Mouse (Mus musculus): ENCODE results near the gene Fgf9. TPM values are rescaled to one million over a fixed set of nuclear protein-coding genes. Genes with fewer than 3 reads are reported as not detected.

The Fgf9 gene
- polyA plus RNA-seq, 1 experiment from 2014 or later: 23.2 TPM

- H3K4me2 ChIP-seq (ENCODE audit: low read depth, low read length): no peak overlapping the region
- 65% methylated on average over 9 of the region's 9 CpGs for WGBS
Measured at GRCm38 (mm10) chr14:58109601-58110000, 39.3 kb downstream of the Fgf9 start.

GRCm38 (mm10) chr14:58111562-58111961 lies 41.2 kb downstream of the Fgf9 start:
- H3K4me3 ChIP-seq (ENCODE audit: low read depth, low read length): no peak overlapping the region
- H3K27me3 ChIP-seq (ENCODE audit: control insufficient read depth, insufficient read depth, low read length): no peaks in the 10 kb centered on the region
- H3K4me2 ChIP-seq (ENCODE audit: low read depth, low read length): no peak overlapping the region
- ATAC-seq (ENCODE audit: low read depth): no peak
- H3K9ac ChIP-seq (replicated peaks; ENCODE audit: low read depth, low read length): no peak overlapping the region
- H3K4me1 ChIP-seq (ENCODE audit: control insufficient read depth, insufficient read depth, low read length): no peaks in the 10 kb centered on the region
- no peak overlapping the region for H3K27ac ChIP-seq (ENCODE audit: low read depth, low read length)
- WGBS: 90% methylated on average over 10 of the region's 10 CpGs
- no peaks in the 10 kb centered on the region for H3K36me3 ChIP-seq (ENCODE audit: control insufficient read depth, insufficient read depth, low read length)
- H3K9me3 ChIP-seq (ENCODE audit: control insufficient read depth, low read length): no peaks in the 10 kb centered on the region

More at GRCm38 (mm10) chr14:58109601-58110000, 39.3 kb downstream of the Fgf9 start:
- Histone ChIP-seq H3K4me1 (ENCODE audit: control insufficient read depth, insufficient read depth, low read length) (no peaks in the 10 kb centered on the region), H3K27ac (ENCODE audit: low read depth, low read length) (no peak overlapping the region), H3K36me3 (ENCODE audit: control insufficient read depth, insufficient read depth, low read length) (no peaks in the 10 kb centered on the region), H3K4me3 (ENCODE audit: low read depth, low read length) (no peak overlapping the region), H3K27me3 (ENCODE audit: control insufficient read depth, insufficient read depth, low read length) (no peaks in the 10 kb centered on the region), H3K9ac (replicated peaks; ENCODE audit: low read depth, low read length) (no peak overlapping the region), H3K9me3 (ENCODE audit: control insufficient read depth, low read length) (no peaks in the 10 kb centered on the region)
- peak; percentile 63; the same call in 1 of the 2 replicates for ATAC-seq (ENCODE audit: low read depth)

- H3K9ac ChIP-seq (replicated peaks; ENCODE audit: low read depth, low read length): no peak overlapping the region
- 61% methylated on average over 3 of the region's 3 CpGs for WGBS
- H3K4me3 ChIP-seq (ENCODE audit: low read depth, low read length): no peak overlapping the region
- no peak overlapping the region for H3K4me2 ChIP-seq (ENCODE audit: low read depth, low read length)
- H3K36me3 ChIP-seq (ENCODE audit: control insufficient read depth, insufficient read depth, low read length): no peaks in the 10 kb centered on the region
- H3K9me3 ChIP-seq (ENCODE audit: control insufficient read depth, low read length): no peaks in the 10 kb centered on the region
- ATAC-seq (ENCODE audit: low read depth): peak; percentile 31; the same call in 1 of the 2 replicates
- H3K27ac ChIP-seq (ENCODE audit: low read depth, low read length): no peak overlapping the region
- H3K27me3 ChIP-seq (ENCODE audit: control insufficient read depth, insufficient read depth, low read length): no peaks in the 10 kb centered on the region
- no peaks in the 10 kb centered on the region for H3K4me1 ChIP-seq (ENCODE audit: control insufficient read depth, insufficient read depth, low read length)
Measured at GRCm38 (mm10) chr14:58112341-58112740, 42.0 kb downstream of the Fgf9 start.

GRCm38 (mm10) chr14:58113180-58113579 lies 42.8 kb downstream of the Fgf9 start:
- Histone ChIP-seq H3K27ac (ENCODE audit: low read depth, low read length) (no peak overlapping the region), H3K9ac (replicated peaks; ENCODE audit: low read depth, low read length) (no peak overlapping the region), H3K4me1 (ENCODE audit: control insufficient read depth, insufficient read depth, low read length) (no peaks in the 10 kb centered on the region), H3K9me3 (ENCODE audit: control insufficient read depth, low read length) (no peaks in the 10 kb centered on the region), H3K4me2 (ENCODE audit: low read depth, low read length) (no peak overlapping the region), H3K36me3 (ENCODE audit: control insufficient read depth, insufficient read depth, low read length) (no peaks in the 10 kb centered on the region), H3K4me3 (ENCODE audit: low read depth, low read length) (no peak overlapping the region), H3K27me3 (ENCODE audit: control insufficient read depth, insufficient read depth, low read length) (no peaks in the 10 kb centered on the region)
- 39% methylated on average over 6 of the region's 6 CpGs for WGBS
- no peak for ATAC-seq (ENCODE audit: low read depth)

GRCm38 (mm10) chr14:58114146-58114545 lies 43.8 kb downstream of the Fgf9 start:
- H3K9ac ChIP-seq (replicated peaks; ENCODE audit: low read depth, low read length): no peak overlapping the region
- H3K27ac ChIP-seq (ENCODE audit: low read depth, low read length): no peak overlapping the region
- no peak overlapping the region for H3K4me2 ChIP-seq (ENCODE audit: low read depth, low read length)
- no peaks in the 10 kb centered on the region for H3K27me3 ChIP-seq (ENCODE audit: control insufficient read depth, insufficient read depth, low read length)
- H3K4me1 ChIP-seq (ENCODE audit: control insufficient read depth, insufficient read depth, low read length): no peaks in the 10 kb centered on the region
- no peaks in the 10 kb centered on the region for H3K9me3 ChIP-seq (ENCODE audit: control insufficient read depth, low read length)
- WGBS: 73% methylated on average over 2 of the region's 2 CpGs
- H3K36me3 ChIP-seq (ENCODE audit: control insufficient read depth, insufficient read depth, low read length): no peaks in the 10 kb centered on the region
- no peak overlapping the region for H3K4me3 ChIP-seq (ENCODE audit: low read depth, low read length)
- no peak for ATAC-seq (ENCODE audit: low read depth)

GRCm38 (mm10) chr14:58124625-58125024 lies 54.3 kb downstream of the Fgf9 start:
- no peak overlapping the region for H3K9ac ChIP-seq (replicated peaks; ENCODE audit: low read depth, low read length)
- no peak for ATAC-seq (ENCODE audit: low read depth)
- no peak overlapping the region for H3K4me2 ChIP-seq (ENCODE audit: low read depth, low read length)
- H3K27me3 ChIP-seq (ENCODE audit: control insufficient read depth, insufficient read depth, low read length): no peaks in the 10 kb centered on the region
- no peaks in the 10 kb centered on the region for H3K9me3 ChIP-seq (ENCODE audit: control insufficient read depth, low read length)
- no peak overlapping the region for H3K27ac ChIP-seq (ENCODE audit: low read depth, low read length)
- H3K4me1 ChIP-seq (ENCODE audit: control insufficient read depth, insufficient read depth, low read length): no peaks in the 10 kb centered on the region
- no peak overlapping the region for H3K4me3 ChIP-seq (ENCODE audit: low read depth, low read length)
- H3K36me3 ChIP-seq (ENCODE audit: control insufficient read depth, insufficient read depth, low read length): no peaks in the 10 kb centered on the region

GRCm38 (mm10) chr14:58126508-58126907 lies 56.2 kb downstream of the Fgf9 start:
- Histone ChIP-seq H3K9me3 (ENCODE audit: control insufficient read depth, low read length) (no peaks in the 10 kb centered on the region), H3K27ac (ENCODE audit: low read depth, low read length) (no peak overlapping the region)

GRCm38 (mm10) chr14:58139506-58140055 lies 69.2 kb downstream of the Fgf9 start:
- no peak for ATAC-seq (ENCODE audit: low read depth)
- WGBS: 100% methylated on average over 1 of the region's 1 CpGs
- no peak overlapping the region for H3K9ac ChIP-seq (replicated peaks; ENCODE audit: low read depth, low read length)

More at GRCm38 (mm10) chr14:58126508-58126907, 56.2 kb downstream of the Fgf9 start:
- Histone ChIP-seq H3K36me3 (ENCODE audit: control insufficient read depth, insufficient read depth, low read length) (no peaks in the 10 kb centered on the region), H3K9ac (replicated peaks; ENCODE audit: low read depth, low read length) (no peak overlapping the region), H3K27me3 (ENCODE audit: control insufficient read depth, insufficient read depth, low read length) (no peaks in the 10 kb centered on the region), H3K4me3 (ENCODE audit: low read depth, low read length) (no peak overlapping the region), H3K4me2 (ENCODE audit: low read depth, low read length) (no peak overlapping the region), H3K4me1 (ENCODE audit: control insufficient read depth, insufficient read depth, low read length) (no peaks in the 10 kb centered on the region)
- 91% methylated on average over 10 of the region's 10 CpGs for WGBS
- no peak for ATAC-seq (ENCODE audit: low read depth)

GRCm38 (mm10) chr14:58149637-58150470 lies 79.5 kb downstream of the Fgf9 start:
- Histone ChIP-seq H3K27ac (ENCODE audit: low read depth, low read length) (no peak overlapping the region), H3K9me3 (ENCODE audit: control insufficient read depth, low read length) (no peaks in the 10 kb centered on the region), H3K4me3 (ENCODE audit: low read depth, low read length) (no peak overlapping the region), H3K9ac (replicated peaks; ENCODE audit: low read depth, low read length) (no peak overlapping the region), H3K27me3 (ENCODE audit: control insufficient read depth, insufficient read depth, low read length) (no peaks in the 10 kb centered on the region), H3K4me1 (ENCODE audit: control insufficient read depth, insufficient read depth, low read length) (no peaks in the 10 kb centered on the region), H3K36me3 (ENCODE audit: control insufficient read depth, insufficient read depth, low read length) (no peaks in the 10 kb centered on the region), H3K4me2 (ENCODE audit: low read depth, low read length) (peak overlapping the region; percentile 30; the same call in 1 of the 2 replicates)
- ATAC-seq (ENCODE audit: low read depth): peak; percentile 79
- 51% methylated on average over 23 of the region's 23 CpGs for WGBS

More at GRCm38 (mm10) chr14:58139506-58140055, 69.2 kb downstream of the Fgf9 start:
- Histone ChIP-seq H3K27ac (ENCODE audit: low read depth, low read length) (no peak overlapping the region), H3K9me3 (ENCODE audit: control insufficient read depth, low read length) (no peaks in the 10 kb centered on the region), H3K4me1 (ENCODE audit: control insufficient read depth, insufficient read depth, low read length) (no peaks in the 10 kb centered on the region), H3K4me2 (ENCODE audit: low read depth, low read length) (no peak overlapping the region), H3K27me3 (ENCODE audit: control insufficient read depth, insufficient read depth, low read length) (no peaks in the 10 kb centered on the region), H3K4me3 (ENCODE audit: low read depth, low read length) (no peak overlapping the region), H3K36me3 (ENCODE audit: control insufficient read depth, insufficient read depth, low read length) (no peaks in the 10 kb centered on the region)
